Mouse (Mus musculus) neural tube, embryonic 13.5 days (tissue): ENCODE measurements around the gene Ddx28. TPM values are rescaled to one million over a fixed set of nuclear protein-coding genes. Genes with fewer than 3 reads are reported as not detected.
A peak's percentile ranks its signal among the peaks of the same experiment; 100 is the strongest.

Source experiments
- ATAC-seq: fragments of 200-750 bp; cut with Nextera tagmentation; 2 replicates; pipeline ENCODE4 v1.8.0; 2017; ENCODE audit warnings: low read depth, mild to moderate bottlenecking, moderate TSS enrichment, moderate library complexity
- H3K27ac ChIP-seq: fragments of 300-500 bp; sonication (generic); replicated peaks from 2 replicates; pipeline ENCODE4 v1.5.1; 2015; ENCODE audit warnings: moderate library complexity, mild to moderate bottlenecking, inconsistent platforms
- H3K27me3 ChIP-seq: fragments of 300-500 bp; sonication (generic); 2 replicates; pipeline ENCODE4 v1.6.1; 2015; ENCODE audit warnings: mild to moderate bottlenecking, inconsistent platforms
- H3K36me3 ChIP-seq: fragments of 300-500 bp; sonication (generic); 2 replicates; pipeline ENCODE4 v1.6.1; 2015; ENCODE audit warnings: mild to moderate bottlenecking, inconsistent platforms
- H3K4me1 ChIP-seq: fragments of 300-500 bp; sonication (generic); replicated peaks from 2 replicates; pipeline ENCODE4 v1.6.1; 2015; ENCODE audit warnings: inconsistent platforms
- H3K4me2 ChIP-seq: fragments of 300-500 bp; sonication (generic); 2 replicates; pipeline ENCODE4 v1.6.1; 2015; ENCODE audit warnings: inconsistent platforms, mild to moderate bottlenecking, moderate library complexity
- H3K4me3 ChIP-seq: fragments of 300-500 bp; sonication (generic); 2 replicates; pipeline ENCODE4 v1.5.1; 2015; ENCODE audit warnings: mild to moderate bottlenecking, inconsistent platforms
- H3K9ac ChIP-seq: fragments of 300-500 bp; sonication (generic); 2 replicates; pipeline ENCODE4 v1.6.1; 2015; ENCODE audit warnings: moderate library complexity, mild to moderate bottlenecking, inconsistent platforms
- H3K9me3 ChIP-seq: fragments of 300-500 bp; sonication (generic); 2 replicates; pipeline ENCODE4 v1.6.1; 2016; ENCODE audit warnings: inconsistent platforms
- WGBS: fragments of 180-500 bp; shearing (Covaris S2); methylation state at CpG from one replicate; pipeline ENCODE4 v1.1.7; 2015; 5-methylcytosine and 5-hydroxymethylcytosine counted together
- polyA plus RNA-seq: library from polyadenylated mRNA; unstranded; fragments of >200 nt; fragmentation: Nextera tagmentation; extraction: Ambion mirVana; gene quantifications from 2 replicates; pipeline ENCODE4 v1.2.1, GENCODE M21; 2015

The Ddx28 gene
- 20.7 and 22.2 TPM in 2 replicates for polyA plus RNA-seq

DNA sequence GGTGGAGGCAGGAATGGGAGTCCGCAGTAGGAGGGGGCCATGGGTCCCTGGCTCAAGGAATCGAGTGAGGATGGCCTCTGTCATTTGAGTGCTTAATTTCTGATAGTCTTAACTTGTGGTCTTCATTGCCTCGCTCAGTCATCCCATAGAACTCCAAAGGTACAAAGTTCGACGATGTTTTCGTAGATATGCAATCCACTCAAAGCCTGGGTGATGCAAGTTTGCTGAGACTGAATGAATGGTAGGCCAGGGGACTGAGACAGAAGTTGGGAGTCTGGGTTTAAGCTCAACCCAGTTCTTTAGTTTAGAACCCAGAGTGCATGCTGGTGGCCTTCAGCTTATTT lies at the start of gene Ddx28:
Gene Ddx28 (minus strand): TSS at position 240 of the 344 bp plus-strand sequence.
- 3% methylated on average over 6 of the region's 6 CpGs for WGBS
- ATAC-seq = no peak
- H3K36me3 ChIP-seq = peaks cover 18% of the 10 kb centered on the region; the same call in 1 of the 2 replicates

DNA sequence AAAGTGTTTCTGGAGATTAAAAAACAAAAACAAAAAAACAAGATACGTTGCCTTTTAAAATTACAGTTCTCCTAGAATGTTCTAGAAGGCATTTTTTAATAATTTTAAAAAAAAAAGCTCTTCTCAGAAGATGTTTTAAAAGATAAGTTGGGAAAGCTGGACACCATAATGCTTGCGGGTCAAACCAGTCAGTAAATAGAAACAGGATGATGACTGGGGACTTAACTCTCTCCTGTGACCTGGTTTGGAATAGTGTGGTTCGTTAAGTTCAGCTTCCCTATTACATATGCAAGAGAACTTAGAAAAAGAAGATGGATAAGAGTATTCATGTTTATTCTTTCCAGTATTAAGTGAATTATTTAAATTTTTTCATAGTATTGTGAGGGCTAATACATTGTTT lies 48.8 kb upstream of the Ddx28 start:
- peak overlapping the region; percentile 91 for H3K4me3 ChIP-seq
- H3K4me1 ChIP-seq = peaks cover 42% of the 10 kb centered on the region
- no peaks in the 10 kb centered on the region for H3K9me3 ChIP-seq
- H3K27ac ChIP-seq = no peak overlapping the region
- WGBS = 7% methylated on average over 3 of the region's 3 CpGs
- H3K4me2 ChIP-seq = peak overlapping the region; percentile 78
- H3K27me3 ChIP-seq = no peaks in the 10 kb centered on the region
- no peaks in the 10 kb centered on the region for H3K36me3 ChIP-seq
- ATAC-seq = no peak
- H3K9ac ChIP-seq = peak overlapping the region; percentile 86; the same call in 1 of the 2 replicates

More for the DNA sequence above, at the start of gene Ddx28:
- no peaks in the 10 kb centered on the region for H3K9me3 ChIP-seq
- H3K4me1 ChIP-seq = peaks cover 21% of the 10 kb centered on the region
- peak within 1 kb of the TSS; percentile 97 for H3K4me3 ChIP-seq
- no peaks in the 10 kb centered on the region for H3K27me3 ChIP-seq
- peak within 1 kb of the TSS; percentile 98 for H3K4me2 ChIP-seq
- peak within 1 kb of the TSS; percentile 88 for H3K9ac ChIP-seq
- H3K27ac ChIP-seq = peak within 1 kb of the TSS; percentile 67

DNA sequence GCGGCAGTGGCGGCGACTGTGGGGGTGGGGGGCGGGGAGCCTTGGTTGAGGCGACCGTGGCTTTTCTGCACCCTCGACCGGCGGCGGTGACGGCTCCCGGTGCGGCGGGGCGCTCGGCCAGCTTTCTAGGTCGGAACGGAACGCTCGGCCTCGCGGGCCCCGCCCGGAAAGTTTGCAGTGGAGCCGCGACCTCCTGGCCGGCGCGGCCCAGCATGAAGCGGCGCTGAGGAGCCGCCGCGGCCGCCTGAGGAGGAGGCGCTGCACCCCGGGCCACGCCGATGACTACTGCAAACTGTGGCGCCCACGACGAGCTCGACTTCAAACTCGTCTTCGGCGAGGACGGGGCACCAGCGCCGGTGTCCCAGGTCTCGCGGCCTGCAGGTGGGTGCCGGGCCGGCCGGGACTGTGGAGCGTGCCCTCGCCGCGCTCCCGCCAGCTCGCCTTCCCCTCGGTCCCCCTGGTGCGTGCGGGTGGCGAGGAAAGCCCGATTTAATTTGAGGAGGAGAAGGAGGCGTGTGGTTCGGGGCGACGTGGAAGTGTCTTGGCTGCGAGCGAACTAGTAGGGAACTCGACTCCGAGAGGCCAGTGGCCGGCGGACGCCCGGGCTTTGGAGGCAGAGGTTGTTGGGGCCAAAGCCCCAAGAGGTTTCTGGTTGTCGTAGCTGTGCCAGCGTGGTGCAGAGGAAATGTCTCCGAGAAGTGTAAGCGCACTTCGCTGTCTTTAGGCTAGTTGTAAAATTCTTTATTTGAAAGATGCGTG lies 48.1 kb upstream of the Ddx28 start:
- Histone ChIP-seq H3K4me1 (peaks cover 42% of the 10 kb centered on the region), H3K4me3 (peak overlapping the region; percentile 91), H3K36me3 (no peaks in the 10 kb centered on the region), H3K9ac (peak overlapping the region; percentile 86), H3K27ac (peak overlapping the region; percentile 92), H3K27me3 (no peaks in the 10 kb centered on the region), H3K9me3 (no peaks in the 10 kb centered on the region), H3K4me2 (peak overlapping the region; percentile 78)
- under 1% methylated on average over 62 of the region's 83 CpGs for WGBS
- peak; percentile 84 for ATAC-seq

DNA sequence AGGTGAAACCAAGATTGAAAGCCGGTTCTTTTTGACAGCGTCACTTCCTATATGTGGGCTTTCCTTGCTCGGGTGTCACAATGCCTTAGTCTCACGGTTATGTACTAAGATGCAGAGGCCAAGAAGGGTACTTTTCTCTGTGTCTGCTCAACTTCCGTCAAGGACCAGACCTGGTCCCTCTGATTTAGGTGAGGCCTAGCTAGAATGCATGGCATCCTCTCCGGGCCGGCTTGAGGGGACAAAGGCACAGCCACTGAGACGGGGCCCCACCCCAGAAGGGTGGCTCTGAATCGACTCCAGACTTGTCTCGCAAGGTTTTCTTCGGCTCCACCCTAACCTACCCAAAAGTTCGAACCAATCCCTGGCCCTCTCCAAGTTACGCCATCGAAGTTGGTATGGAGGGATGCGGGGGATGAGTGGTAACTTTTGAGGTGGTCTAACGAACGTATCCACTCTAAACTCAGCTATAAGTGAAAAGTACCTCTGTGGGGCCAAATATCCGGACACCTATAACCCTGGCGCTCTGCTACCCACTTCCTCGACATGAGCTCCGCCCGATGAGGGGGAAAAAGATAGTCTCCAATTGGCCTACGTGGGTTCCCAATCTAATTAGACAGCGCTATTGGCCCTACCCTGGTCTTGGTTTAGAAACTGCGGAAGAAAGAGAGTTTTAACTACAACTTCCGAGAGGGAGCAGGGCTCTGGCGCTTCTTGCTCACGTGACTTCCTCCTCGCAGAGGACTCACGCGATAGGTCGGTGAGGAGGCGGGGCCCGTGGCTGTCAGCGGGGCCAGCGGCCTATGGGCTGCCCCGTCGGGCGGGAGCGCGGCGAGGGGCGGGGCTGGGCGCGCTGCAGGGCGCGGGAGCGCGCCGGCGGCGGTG lies 47.3 kb upstream of the Ddx28 start, which contains the start of gene Nfatc3:
Gene Nfatc3 (plus strand): TSS at position 110 of the 882 bp plus-strand sequence.
- Histone ChIP-seq H3K9ac (peak within 1 kb of the TSS; percentile 86), H3K9me3 (no peaks in the 10 kb centered on the region), H3K4me2 (peak within 1 kb of the TSS; percentile 78), H3K4me3 (peak within 1 kb of the TSS; percentile 91), H3K27ac (peak within 1 kb of the TSS; percentile 92), H3K27me3 (no peaks in the 10 kb centered on the region), H3K4me1 (peaks cover 42% of the 10 kb centered on the region), H3K36me3 (peaks cover 5% of the 10 kb centered on the region)
- ATAC-seq = peak; percentile 98
- WGBS = 2% methylated on average over 50 of the region's 52 CpGs

DNA sequence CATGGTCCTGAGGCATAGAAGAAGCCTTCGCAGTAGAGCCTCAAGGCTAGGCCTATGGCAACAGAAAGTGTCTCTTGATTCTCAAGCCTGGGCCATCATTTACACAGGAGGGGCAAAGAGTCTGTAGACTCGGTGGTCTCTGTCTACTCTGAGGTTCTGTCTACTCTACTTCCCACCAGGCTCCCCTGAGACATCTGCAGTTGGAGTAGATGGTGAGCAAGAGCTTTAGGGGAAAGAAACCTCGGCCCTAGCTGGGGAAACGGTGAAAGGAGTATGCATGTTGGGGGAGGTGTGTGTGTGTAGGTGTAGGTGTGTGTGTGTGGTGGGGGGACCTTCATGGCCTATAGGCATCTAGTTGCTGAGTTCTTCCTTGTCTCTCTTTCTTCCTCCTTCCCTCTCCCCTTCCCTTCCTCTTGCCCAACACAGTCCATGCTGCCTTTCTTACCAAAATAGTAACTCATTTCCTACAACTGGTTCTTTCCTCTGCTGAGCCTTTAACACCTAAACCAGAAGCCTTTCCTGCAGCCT lies 44.8 kb upstream of the Ddx28 start:
- peaks cover 29% of the 10 kb centered on the region for H3K36me3 ChIP-seq
- no peak overlapping the region for H3K4me3 ChIP-seq
- 91% methylated on average over 4 of the region's 4 CpGs for WGBS
- ATAC-seq = no peak
- no peaks in the 10 kb centered on the region for H3K9me3 ChIP-seq
- H3K27ac ChIP-seq = no peak overlapping the region
- H3K27me3 ChIP-seq = no peaks in the 10 kb centered on the region
- no peak overlapping the region for H3K4me2 ChIP-seq
- H3K9ac ChIP-seq = no peak overlapping the region
- H3K4me1 ChIP-seq = peaks cover 24% of the 10 kb centered on the region

DNA sequence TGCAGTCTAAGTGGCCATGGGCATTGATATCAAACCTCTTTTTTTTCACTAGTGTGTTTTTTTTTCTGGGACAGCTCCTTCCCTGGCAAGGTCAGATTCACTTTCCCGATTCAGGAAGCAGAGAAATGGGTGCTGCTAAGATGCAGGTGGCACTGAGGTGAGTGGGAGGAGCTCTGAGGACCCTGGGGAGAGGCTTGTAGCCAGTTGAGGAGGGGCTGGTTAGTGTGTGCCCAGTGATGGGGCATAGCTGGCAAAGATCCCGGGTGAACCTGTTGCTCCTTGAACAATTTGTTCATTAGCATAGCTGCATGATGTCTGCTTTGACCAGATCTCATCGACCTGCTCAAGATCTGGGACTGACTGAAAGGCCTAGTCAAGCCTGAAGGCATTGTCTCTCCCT lies 43.4 kb upstream of the Ddx28 start:
- Histone ChIP-seq H3K4me1 (peaks cover 11% of the 10 kb centered on the region), H3K36me3 (peaks cover 43% of the 10 kb centered on the region), H3K4me2 (no peak overlapping the region), H3K27me3 (no peaks in the 10 kb centered on the region), H3K9me3 (no peaks in the 10 kb centered on the region), H3K27ac (no peak overlapping the region), H3K9ac (no peak overlapping the region), H3K4me3 (no peak overlapping the region)
- ATAC-seq = no peak
- 40% methylated on average over 3 of the region's 3 CpGs for WGBS

DNA sequence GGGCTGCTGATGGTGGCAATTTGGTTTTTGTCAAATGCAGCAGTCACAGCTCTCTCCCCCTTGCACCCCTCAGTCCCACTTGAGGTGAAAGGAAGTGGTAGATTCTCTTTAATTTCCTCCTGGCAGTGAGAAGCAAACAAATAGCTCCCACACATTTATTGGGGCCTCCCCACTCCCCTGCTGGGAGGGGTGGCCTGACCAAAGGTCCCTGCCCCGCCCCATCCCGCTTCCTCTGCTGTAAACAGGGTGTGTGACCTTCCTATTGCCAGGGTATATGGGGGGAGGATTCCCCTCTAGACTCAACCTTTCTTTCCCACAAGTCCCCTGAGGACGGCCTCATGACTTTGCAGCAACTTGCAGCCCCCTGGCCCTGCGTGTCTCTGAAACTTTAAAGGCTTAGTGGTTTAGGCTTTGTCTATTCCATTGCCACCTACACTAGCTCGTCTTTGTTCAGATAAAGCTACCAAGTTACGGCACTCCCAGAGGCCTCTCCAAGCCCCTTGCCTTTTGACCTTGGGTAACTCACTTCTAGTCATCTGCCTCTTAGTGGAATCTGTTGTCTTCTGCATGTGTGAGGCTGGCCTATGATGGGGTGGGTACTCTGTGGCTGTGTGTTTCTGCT lies 42.6 kb upstream of the Ddx28 start:
- peaks cover 11% of the 10 kb centered on the region for H3K4me1 ChIP-seq
- H3K27ac ChIP-seq = no peak overlapping the region
- no peak overlapping the region for H3K4me3 ChIP-seq
- no peaks in the 10 kb centered on the region for H3K9me3 ChIP-seq
- WGBS = 20% methylated on average over 6 of the region's 6 CpGs
- H3K4me2 ChIP-seq = no peak overlapping the region
- peaks cover 43% of the 10 kb centered on the region for H3K36me3 ChIP-seq
- H3K27me3 ChIP-seq = no peaks in the 10 kb centered on the region
- no peak for ATAC-seq
- H3K9ac ChIP-seq = no peak overlapping the region

DNA sequence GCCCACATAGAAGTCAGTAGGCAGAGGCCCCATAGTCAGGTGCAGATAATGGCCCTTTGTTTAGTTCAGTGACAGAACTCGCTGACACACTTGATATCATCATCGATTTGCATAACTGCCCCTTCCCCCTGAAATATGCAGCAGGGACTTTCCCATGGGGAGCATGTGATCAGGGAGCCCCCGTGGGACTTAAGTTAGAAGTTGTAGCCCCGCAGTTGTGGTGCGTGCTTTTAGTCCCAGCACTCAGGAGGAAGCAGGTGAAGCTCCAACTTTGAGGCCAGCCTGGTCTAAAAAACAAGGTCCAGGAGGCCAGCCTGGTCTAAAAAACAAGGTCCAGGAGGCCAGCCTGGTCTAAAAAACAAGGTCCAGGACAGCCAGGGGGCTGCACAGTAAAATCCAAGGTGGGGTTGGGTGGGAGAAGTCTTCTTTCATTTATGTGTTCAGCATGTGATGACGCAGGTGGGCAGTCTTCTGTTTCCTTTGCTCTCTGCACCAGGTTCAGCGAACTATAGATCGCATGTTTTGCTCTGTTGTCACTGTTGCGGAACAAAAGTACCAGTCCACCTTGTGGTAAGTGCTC lies 40.9 kb upstream of the Ddx28 start:
- Histone ChIP-seq H3K4me1 (no peaks in the 10 kb centered on the region), H3K27me3 (no peaks in the 10 kb centered on the region), H3K9ac (no peak overlapping the region), H3K4me2 (no peak overlapping the region), H3K9me3 (no peaks in the 10 kb centered on the region), H3K27ac (no peak overlapping the region), H3K36me3 (peaks cover 49% of the 10 kb centered on the region), H3K4me3 (no peak overlapping the region)
- ATAC-seq = no peak
- 87% methylated on average over 9 of the region's 9 CpGs for WGBS

DNA sequence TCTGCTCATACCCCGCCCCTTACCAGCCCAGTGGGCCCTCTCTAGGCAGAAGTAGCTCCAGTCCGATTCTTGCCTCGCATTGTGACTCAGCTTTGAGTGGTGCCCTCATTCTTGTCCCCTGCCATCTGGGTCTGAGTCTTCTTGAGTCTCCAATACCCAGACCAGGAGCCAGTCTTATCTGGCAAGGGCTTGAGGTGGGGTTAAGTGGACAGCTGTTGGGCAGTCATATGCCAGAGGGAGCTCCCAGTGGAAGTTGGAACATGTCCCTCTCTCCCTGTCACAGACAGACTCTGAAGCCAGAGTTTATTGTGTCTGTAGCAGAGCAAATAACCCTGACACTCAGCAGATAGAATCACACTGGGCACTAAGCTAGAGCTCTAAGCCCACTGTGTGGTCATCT lies 39.4 kb upstream of the Ddx28 start:
- Histone ChIP-seq H3K9me3 (no peaks in the 10 kb centered on the region), H3K4me3 (no peak overlapping the region), H3K4me2 (no peak overlapping the region), H3K36me3 (peaks cover 49% of the 10 kb centered on the region), H3K27me3 (no peaks in the 10 kb centered on the region), H3K4me1 (no peaks in the 10 kb centered on the region), H3K27ac (no peak overlapping the region), H3K9ac (no peak overlapping the region)
- ATAC-seq = no peak
- 85% methylated on average over 3 of the region's 3 CpGs for WGBS

DNA sequence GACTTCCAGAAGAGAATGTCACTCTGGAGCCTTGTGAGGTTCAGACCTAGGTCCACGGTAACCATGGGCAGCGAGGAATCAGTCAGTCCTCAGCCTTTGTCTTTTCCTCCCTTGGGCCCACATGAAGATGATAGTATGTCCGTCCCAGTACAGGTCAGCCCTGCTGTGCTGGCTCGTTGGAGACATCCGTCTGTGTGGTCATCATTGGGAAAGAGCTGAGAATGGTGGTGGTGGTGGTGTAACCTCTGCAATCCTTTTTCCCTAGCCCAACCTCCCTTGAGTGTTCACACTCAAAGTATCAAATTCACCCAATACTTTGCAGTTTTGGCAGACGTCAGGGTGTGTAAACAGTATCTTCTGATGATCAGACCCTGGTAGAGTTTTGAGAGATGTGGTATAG lies 38.2 kb upstream of the Ddx28 start:
- 88% methylated on average over 6 of the region's 6 CpGs for WGBS
- Histone ChIP-seq H3K4me1 (no peaks in the 10 kb centered on the region), H3K27ac (no peak overlapping the region), H3K4me3 (no peak overlapping the region), H3K27me3 (no peaks in the 10 kb centered on the region), H3K9ac (no peak overlapping the region), H3K4me2 (no peak overlapping the region), H3K36me3 (peaks cover 53% of the 10 kb centered on the region), H3K9me3 (no peaks in the 10 kb centered on the region)
- ATAC-seq = no peak

DNA sequence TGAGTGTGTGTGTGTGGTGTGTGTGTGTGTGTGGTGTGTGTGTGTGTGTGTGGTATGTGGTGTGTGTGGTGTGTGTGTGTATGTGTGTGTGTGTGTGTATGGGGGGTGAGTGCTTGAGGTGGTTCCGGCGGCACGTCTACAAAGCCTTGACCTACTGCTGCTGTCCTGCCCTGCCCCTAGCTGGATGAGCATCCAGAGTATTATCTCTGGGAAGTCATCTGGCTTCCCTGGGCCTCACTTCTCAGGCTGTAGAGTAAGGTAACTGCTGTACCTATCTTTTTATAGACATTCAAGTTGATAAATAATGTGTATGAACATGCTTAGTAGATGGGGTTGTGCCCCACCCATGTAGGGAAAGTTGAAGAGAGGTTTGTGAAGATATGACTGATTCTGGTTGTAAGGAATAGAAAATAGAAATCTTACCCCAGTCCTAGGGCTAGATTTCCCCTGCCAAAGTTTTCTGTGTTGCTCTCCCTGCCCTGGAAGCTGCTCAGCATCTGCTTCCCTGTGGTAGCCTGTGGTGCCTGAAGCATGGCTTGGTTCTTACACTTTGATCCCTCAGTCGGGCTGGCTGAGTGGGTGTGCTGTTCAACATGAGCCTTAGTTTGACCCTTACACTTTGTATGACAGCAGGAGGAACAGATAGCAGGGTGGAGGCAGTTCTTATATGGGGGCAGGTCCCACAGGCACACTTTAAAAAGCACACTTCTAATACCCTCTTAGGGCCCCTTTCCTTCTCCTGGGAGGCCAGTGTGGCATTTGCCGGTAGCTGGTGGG lies 36.4 kb upstream of the Ddx28 start:
- H3K4me2 ChIP-seq = no peak overlapping the region
- H3K27ac ChIP-seq = no peak overlapping the region
- 0 out of 2 replicates have a peak, but pooled peaks cover 5% of the 10 kb centered on the region for H3K4me1 ChIP-seq
- H3K9me3 ChIP-seq = no peaks in the 10 kb centered on the region
- H3K36me3 ChIP-seq = peaks cover 41% of the 10 kb centered on the region
- WGBS = 87% methylated on average over 5 of the region's 5 CpGs
- H3K4me3 ChIP-seq = no peak overlapping the region
- H3K27me3 ChIP-seq = no peaks in the 10 kb centered on the region
- no peak for ATAC-seq
- no peak overlapping the region for H3K9ac ChIP-seq
